Mouse (Mus musculus) cerebellum, adult 9-11 months (tissue): ENCODE measurements around the gene Efhd1.

Source experiments
- DNase-seq: peaks from one replicate; pipeline ENCODE4 v3.0.0; 2022

The Efhd1 gene

GRCm38 (mm10) chr1:87270641-87271467 lies 6.7 kb downstream of the Efhd1 start:
- no peak for DNase-seq

- no peak for DNase-seq
These were observed 7.4 kb downstream of the Efhd1 start for GRCm38 (mm10) chr1:87271596-87271995.

- no peak for DNase-seq
These were observed 8.3 kb downstream of the Efhd1 start for GRCm38 (mm10) chr1:87272462-87272861.

- DNase-seq: peak; percentile 77
These were observed 9.4 kb downstream of the Efhd1 start for GRCm38 (mm10) chr1:87273514-87273942.

GRCm38 (mm10) chr1:87274134-87274533 lies 10.0 kb downstream of the Efhd1 start:
- no peak for DNase-seq

GRCm38 (mm10) chr1:87275151-87275550 lies 11.0 kb downstream of the Efhd1 start:
- no peak for DNase-seq

- DNase-seq: no peak
These were observed 11.9 kb downstream of the Efhd1 start for GRCm38 (mm10) chr1:87276056-87276455.

GRCm38 (mm10) chr1:87280281-87280680 lies 16.1 kb downstream of the Efhd1 start:
- no peak for DNase-seq

- no peak for DNase-seq
These were observed 17.6 kb downstream of the Efhd1 start for GRCm38 (mm10) chr1:87281599-87282412.

GRCm38 (mm10) chr1:87282413-87282788 lies 18.2 kb downstream of the Efhd1 start:
- DNase-seq: no peak

- no peak for DNase-seq
These were observed 19.3 kb downstream of the Efhd1 start for GRCm38 (mm10) chr1:87283410-87283960.

GRCm38 (mm10) chr1:87287105-87287504 lies 22.9 kb downstream of the Efhd1 start:
- DNase-seq: no peak

- no peak for DNase-seq
These were observed 27.3 kb downstream of the Efhd1 start for GRCm38 (mm10) chr1:87291416-87291815.

- DNase-seq: peak; percentile 47
These were observed 28.4 kb downstream of the Efhd1 start for GRCm38 (mm10) chr1:87292420-87293190.

GRCm38 (mm10) chr1:87294063-87294710 lies 30.0 kb downstream of the Efhd1 start:
- no peak for DNase-seq

- no peak for DNase-seq
These were observed 30.8 kb downstream of the Efhd1 start for GRCm38 (mm10) chr1:87294951-87295350.

- DNase-seq: peak; percentile 16
These were observed 33.3 kb downstream of the Efhd1 start for GRCm38 (mm10) chr1:87297346-87297925.

- no peak for DNase-seq
These were observed 36.5 kb downstream of the Efhd1 start for GRCm38 (mm10) chr1:87300360-87301286.

- DNase-seq: peak; percentile 35
These were observed 37.8 kb downstream of the Efhd1 start for GRCm38 (mm10) chr1:87301971-87302370.

- DNase-seq: no peak
These were observed 44.8 kb downstream of the Efhd1 start for GRCm38 (mm10) chr1:87308952-87309351.

- DNase-seq: no peak
These were observed 45.5 kb downstream of the Efhd1 start for GRCm38 (mm10) chr1:87309621-87310020.
